Mouse (Mus musculus) hindbrain, embryonic 15.5 days (tissue): ENCODE data around the gene Gm6367. TPM values are rescaled to one million over a fixed set of nuclear protein-coding genes. Genes with fewer than 3 reads are reported as not detected.
"Not testable (repeated sequence)": the region's sequence is repeated elsewhere in the genome, so short reads cannot be mapped to it uniquely, and the experiment has no call there.

Source experiments
- ATAC-seq: fragments of 200-750 bp; cut with Nextera tagmentation; 2 replicates; pipeline ENCODE4 v1.8.0; 2017; ENCODE audit warnings: low read depth, moderate number of reproducible peaks, moderate TSS enrichment; ENCODE audit not compliant: low FRiP score
- H3K27ac ChIP-seq: fragments of 300-500 bp; sonication (generic); replicated peaks from 2 replicates; pipeline ENCODE4 v1.5.1; 2015; ENCODE audit warnings: mild to moderate bottlenecking, inconsistent platforms
- H3K27me3 ChIP-seq: fragments of 300-500 bp; sonication (generic); 2 replicates; pipeline ENCODE4 v1.6.1; 2015; ENCODE audit warnings: control low read depth, inconsistent platforms
- H3K36me3 ChIP-seq: fragments of 300-500 bp; sonication (generic); 2 replicates; pipeline ENCODE4 v1.6.1; 2015; ENCODE audit warnings: control low read depth, inconsistent platforms
- H3K4me1 ChIP-seq: fragments of 300-500 bp; sonication (generic); replicated peaks from 2 replicates; pipeline ENCODE4 v1.6.1; 2015; ENCODE audit warnings: control low read depth, inconsistent platforms
- H3K4me2 ChIP-seq: fragments of 300-500 bp; sonication (generic); 2 replicates; pipeline ENCODE4 v1.6.1; 2015; ENCODE audit warnings: moderate library complexity, mild to moderate bottlenecking, inconsistent platforms
- H3K4me3 ChIP-seq: fragments of 300-500 bp; sonication (generic); 2 replicates; pipeline ENCODE4 v1.5.1; 2015; ENCODE audit warnings: mild to moderate bottlenecking, inconsistent platforms
- H3K9ac ChIP-seq: fragments of 300-500 bp; sonication (generic); 2 replicates; pipeline ENCODE4 v1.6.1; 2015; ENCODE audit warnings: inconsistent platforms
- H3K9me3 ChIP-seq: fragments of 300-500 bp; sonication (generic); 2 replicates; pipeline ENCODE4 v1.6.1; 2016; ENCODE audit warnings: control low read depth, inconsistent platforms
- WGBS: fragments of 180-500 bp; shearing (Covaris S2); methylation state at CpG from one replicate; pipeline ENCODE4 v1.1.7; 2015; 5-methylcytosine and 5-hydroxymethylcytosine counted together
- polyA plus RNA-seq: library from polyadenylated mRNA; unstranded; fragments of >200 nt; fragmentation: Nextera tagmentation; extraction: Ambion mirVana; gene quantifications from 2 replicates; pipeline ENCODE4 v1.2.1, GENCODE M21; 2015

Gm6367 gene
- not detected in 2 replicates for polyA plus RNA-seq

- not testable (repeated sequence) for H3K36me3 ChIP-seq, H3K9me3 ChIP-seq, H3K4me2 ChIP-seq, H3K27me3 ChIP-seq, ATAC-seq, H3K4me3 ChIP-seq, H3K4me1 ChIP-seq, H3K27ac ChIP-seq, H3K9ac ChIP-seq
- WGBS, result no CpG with 5 or more reads among the region's 2 CpGs
These were observed at the start of gene Gm6367 for GRCm38 (mm10) chr5:94988326-94988725. Gm6367 (plus strand) TSS chr5:94988626.

Other genes with a start within 250 kb of the Gm6367 start
- gene Gm3183, start 123.2 kb upstream of the Gm6367 start, polyA plus RNA-seq, result not detected in 2 replicates
- not detected in 2 replicates for gene Gm7942, start 118.3 kb downstream of the Gm6367 start, polyA plus RNA-seq
- not detected in 2 replicates for gene Gm16513, start 194.0 kb downstream of the Gm6367 start, polyA plus RNA-seq